Comparison of ENCODE assay signal across 27 mouse cellular contexts in the genomic region with DNA sequence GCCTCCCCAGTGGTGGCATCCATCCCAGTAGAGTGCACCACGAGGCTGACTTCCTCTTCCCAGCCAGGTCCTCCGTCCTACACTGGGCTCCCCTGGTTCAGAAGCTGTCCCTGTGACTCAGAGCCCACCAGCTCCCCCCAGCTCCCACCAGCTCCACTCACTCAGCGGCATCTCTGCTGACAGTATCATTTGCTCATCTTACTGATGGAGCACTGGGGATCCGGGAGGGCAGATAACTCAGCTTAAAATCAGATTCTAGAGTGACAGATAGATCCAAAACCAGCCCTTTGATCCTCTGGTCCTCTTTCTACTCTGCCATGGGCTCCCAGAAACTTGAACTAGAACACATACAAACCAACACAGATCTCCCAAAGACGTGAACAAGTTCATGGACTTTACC. TPM values are rescaled to one million over a fixed set of nuclear protein-coding genes. Genes with fewer than 3 reads are reported as not detected.
DNase-seq lines count a peak whose midpoint lies in the region; ATAC-seq lines count a peak whose summit lies in the region.
"Had no signal": no experiment of that assay in that cellular context is flagged by ENCODE, and none has a peak within 500 bp of the region (broad histone marks: within the 10 kb centered on the region; RNA-seq: fewer than 3 reads in every experiment).

No protein-coding gene starts in this region.

- no peaks in the 10 kb centered on the region for H3K9me3 ChIP-seq in intestine, embryonic 14.5 days (ENCODE audit: control insufficient read depth, low read length)
- H3K9me3 ChIP-seq in intestine, embryonic 16.5 days (ENCODE audit: control insufficient read depth, low read length), result no peaks in the 10 kb centered on the region
- no peaks in the 10 kb centered on the region for H3K9me3 ChIP-seq in midbrain, embryonic 10.5 days (replicated peaks)
- H3K9me3 ChIP-seq in midbrain, embryonic 14.5 days (ENCODE audit: control insufficient read depth, low read length), result no peaks in the 10 kb centered on the region
- no peaks in the 10 kb centered on the region for H3K9me3 ChIP-seq in limb, embryonic 10.5 days (replicated peaks)
- H3K9me3 ChIP-seq: forebrain, embryonic 13.5 days; G1E; liver, embryonic 12.5 days; neural tube, embryonic 12.5 days had no signal

- no peaks in the 10 kb centered on the region for H3K36me3 ChIP-seq in intestine, embryonic 14.5 days (ENCODE audit: control insufficient read depth, insufficient read depth, low read length)
- no peaks in the 10 kb centered on the region for H3K36me3 ChIP-seq in intestine, embryonic 16.5 days (ENCODE audit: control insufficient read depth, insufficient read depth, low read length)
- H3K36me3 ChIP-seq in midbrain, embryonic 10.5 days, result no peaks in the 10 kb centered on the region
- no peaks in the 10 kb centered on the region for H3K36me3 ChIP-seq in midbrain, embryonic 14.5 days (ENCODE audit: control insufficient read depth, insufficient read depth, low read length)
- H3K36me3 ChIP-seq in limb, embryonic 10.5 days, result no peaks in the 10 kb centered on the region
- H3K36me3 ChIP-seq: G1E; liver, embryonic 12.5 days; neural tube, embryonic 12.5 days had no signal

- H3K27me3 ChIP-seq in intestine, embryonic 14.5 days (replicated peaks; ENCODE audit: control insufficient read depth, insufficient read depth, low read length), result no peaks in the 10 kb centered on the region
- H3K27me3 ChIP-seq in intestine, embryonic 16.5 days (replicated peaks; ENCODE audit: control insufficient read depth, insufficient read depth, low read length), result peaks cover 3% of the 10 kb centered on the region; the same call in 1 of the 2 replicates
- no peaks in the 10 kb centered on the region for H3K27me3 ChIP-seq in midbrain, embryonic 10.5 days (ENCODE audit: low read depth, poor library complexity, severe bottlenecking)
- H3K27me3 ChIP-seq in midbrain, embryonic 14.5 days (ENCODE audit: control insufficient read depth, insufficient read depth, low read length), result no peaks in the 10 kb centered on the region
- 0 out of 2 replicates have a peak, but pooled peaks cover 4% of the 10 kb centered on the region for H3K27me3 ChIP-seq in limb, embryonic 10.5 days (ENCODE audit: low read depth, poor library complexity, severe bottlenecking)
- H3K27me3 ChIP-seq: forebrain, embryonic 13.5 days; neural tube, embryonic 12.5 days had no signal

- no peak overlapping the region for H3K4me2 ChIP-seq in intestine, embryonic 14.5 days (ENCODE audit: low read length)
- no peak overlapping the region for H3K4me2 ChIP-seq in intestine, embryonic 16.5 days (ENCODE audit: low read depth, low read length)
- H3K4me2 ChIP-seq in midbrain, embryonic 14.5 days (ENCODE audit: low read length), result no peak overlapping the region
- H3K4me2 ChIP-seq: forebrain, embryonic 13.5 days; heart, embryonic 11.5 days; hindbrain, embryonic 14.5 days; liver, embryonic 12.5 days; neural tube, embryonic 12.5 days had no signal

- peak; percentile 45 for DNase-seq in intestine, embryonic 14.5 days (ENCODE audit: low spot score)
- no peak for DNase-seq in midbrain, embryonic 10.5 days (ENCODE audit: low spot score)
- DNase-seq in midbrain, embryonic 14.5 days, result no peak
- no peak for DNase-seq in limb, embryonic 10.5 days (ENCODE audit: low spot score)
- no peak for DNase-seq in Muller cell, postnatal 12 days (ENCODE audit: inconsistent ontology term)
- no peak for DNase-seq in lung, postnatal 25 days (ENCODE audit: low spot score)
- DNase-seq: adrenal gland, postnatal 10 days; cerebellum, adult 11-12 months; cerebellum, adult 9-11 months; gastrocnemius, postnatal 14 days; heart, adult 18-20 months; heart, postnatal 4 days; layer of hippocampus, postnatal 36 days; left cerebral cortex, postnatal 4 days; liver, postnatal 0 days; lung, postnatal 4 days; thymus, postnatal 4 days had no signal

- H3K27ac ChIP-seq in intestine, embryonic 14.5 days (ENCODE audit: low read depth), result no peak overlapping the region
- H3K27ac ChIP-seq in intestine, embryonic 16.5 days (ENCODE audit: low read length), result no peak overlapping the region
- 0 out of 2 replicates have a peak overlapping the region, but pooled peaks have one; percentile 9 for H3K27ac ChIP-seq in midbrain, embryonic 10.5 days (replicated peaks)
- no peak overlapping the region for H3K27ac ChIP-seq in midbrain, embryonic 14.5 days (replicated peaks; ENCODE audit: low read depth, low read length)
- peak overlapping the region; percentile 80 for H3K27ac ChIP-seq in limb, embryonic 10.5 days
- H3K27ac ChIP-seq: forebrain, embryonic 13.5 days; hindbrain, embryonic 14.5 days; kidney, postnatal 0 days; liver, embryonic 12.5 days; neural tube, embryonic 12.5 days had no signal

- peaks cover 7% of the 10 kb centered on the region; the same call in 1 of the 2 replicates for H3K4me1 ChIP-seq in intestine, embryonic 14.5 days (replicated peaks; ENCODE audit: control insufficient read depth, insufficient read depth, low read length)
- H3K4me1 ChIP-seq in intestine, embryonic 16.5 days (ENCODE audit: control insufficient read depth, insufficient read depth, low read length), result peaks cover 5% of the 10 kb centered on the region; the same call in 1 of the 2 replicates
- H3K4me1 ChIP-seq in midbrain, embryonic 10.5 days, result no peaks in the 10 kb centered on the region
- no peaks in the 10 kb centered on the region for H3K4me1 ChIP-seq in midbrain, embryonic 14.5 days (ENCODE audit: control insufficient read depth, insufficient read depth, low read length)
- peaks cover 61% of the 10 kb centered on the region for H3K4me1 ChIP-seq in limb, embryonic 10.5 days
- H3K4me1 ChIP-seq: forebrain, embryonic 13.5 days; liver, embryonic 12.5 days; neural tube, embryonic 12.5 days had no signal

- no peak overlapping the region for H3K4me3 ChIP-seq in intestine, embryonic 14.5 days (ENCODE audit: low read depth, low read length)
- no peak overlapping the region for H3K4me3 ChIP-seq in intestine, embryonic 16.5 days (ENCODE audit: low read length)
- no peak overlapping the region for H3K4me3 ChIP-seq in midbrain, embryonic 10.5 days
- H3K4me3 ChIP-seq in midbrain, embryonic 14.5 days (replicated peaks; ENCODE audit: low read depth, low read length), result no peak overlapping the region
- peak overlapping the region; percentile 19; the same call in 1 of the 2 replicates for H3K4me3 ChIP-seq in limb, embryonic 10.5 days
- H3K4me3 ChIP-seq: forebrain, embryonic 13.5 days; liver, embryonic 12.5 days; myocyte; neural tube, embryonic 12.5 days had no signal

- no peak for ATAC-seq in intestine, embryonic 14.5 days (replicated peaks; ENCODE audit: low FRiP score, low TSS enrichment, low read depth)
- ATAC-seq in intestine, embryonic 16.5 days, result no peak
- no peak for ATAC-seq in midbrain, embryonic 14.5 days (ENCODE audit: low FRiP score, low TSS enrichment)
- ATAC-seq: forebrain, embryonic 13.5 days; liver, embryonic 12.5 days; liver, postnatal 0 days; Patski had no signal

- WGBS in intestine, embryonic 14.5 days, result 45% methylated on average over 5 of the region's 5 CpGs
- WGBS in intestine, embryonic 16.5 days, result 62% methylated on average over 5 of the region's 5 CpGs
- 70% methylated on average over 5 of the region's 5 CpGs for WGBS in midbrain, embryonic 10.5 days
- WGBS in midbrain, embryonic 14.5 days, result 67% methylated on average over 5 of the region's 5 CpGs
- WGBS in limb, embryonic 10.5 days, result 54% methylated on average over 5 of the region's 5 CpGs

- no peak overlapping the region for H3K9ac ChIP-seq in intestine, embryonic 14.5 days (ENCODE audit: low read length)
- H3K9ac ChIP-seq in intestine, embryonic 16.5 days (ENCODE audit: low read depth, low read length), result no peak overlapping the region
- H3K9ac ChIP-seq in midbrain, embryonic 14.5 days (replicated peaks; ENCODE audit: low read length), result no peak overlapping the region
- H3K9ac ChIP-seq: forebrain, embryonic 13.5 days; hindbrain, embryonic 14.5 days; liver, embryonic 12.5 days; liver, postnatal 0 days; neural tube, embryonic 12.5 days had no signal

RNA-seq across cellular contexts. Expression of a gene that starts 57.9 kb away (rescaled TPM):
- polyA plus RNA-seq in intestine, embryonic 14.5 days (2014; fragmentation: Nextera tagmentation; extraction: Ambion mirVana), result 107 and 112 TPM in 2 replicates
- polyA plus RNA-seq in intestine, embryonic 16.5 days (2015; fragmentation: Nextera tagmentation; extraction: Ambion mirVana), result 73.5 and 76.6 TPM in 2 replicates
- polyA plus RNA-seq in midbrain, embryonic 10.5 days (2016; fragmentation: Nextera tagmentation; extraction: Ambion mirVana), result 108 and 119 TPM in 2 replicates
- 78.8 and 80.1 TPM in 2 replicates for polyA plus RNA-seq in midbrain, embryonic 14.5 days (2014; fragmentation: Nextera tagmentation; extraction: Ambion mirVana)
- polyA plus RNA-seq in limb, embryonic 10.5 days (2016; fragmentation: Nextera tagmentation; extraction: Ambion mirVana), result 122 and 137 TPM in 2 replicates

Comparison
In these comparisons a context has a peak if more than half of its experiments do, and no peak if none do; other contexts are left out.
1. H3K27ac ChIP-seq: peak in midbrain, embryonic 10.5 days (single experiment) and limb, embryonic 10.5 days (single experiment); none in intestine, embryonic 14.5 days (single experiment), intestine, embryonic 16.5 days (single experiment) and midbrain, embryonic 14.5 days (single experiment).